Mouse (Mus musculus) heart, adult 2 months (tissue): ENCODE measurements around the gene Gm6526.

Experiments used
- CTCF ChIP-seq: fragments of 200-600 bp; IDR thresholded peaks from 2 replicates; pipeline ENCODE4 v1.8.1; 2022; ENCODE audit warnings: antibody characterized with exemption, mild to moderate bottlenecking, moderate library complexity
- POLR2A ChIP-seq: fragments of 200-500 bp; IDR thresholded peaks from 2 replicates; pipeline ENCODE4 v1.6.1; 2011; ENCODE audit warnings: mild to moderate bottlenecking, low read depth, low read length, control low read depth; ENCODE audit not compliant: insufficient read depth

DNA sequence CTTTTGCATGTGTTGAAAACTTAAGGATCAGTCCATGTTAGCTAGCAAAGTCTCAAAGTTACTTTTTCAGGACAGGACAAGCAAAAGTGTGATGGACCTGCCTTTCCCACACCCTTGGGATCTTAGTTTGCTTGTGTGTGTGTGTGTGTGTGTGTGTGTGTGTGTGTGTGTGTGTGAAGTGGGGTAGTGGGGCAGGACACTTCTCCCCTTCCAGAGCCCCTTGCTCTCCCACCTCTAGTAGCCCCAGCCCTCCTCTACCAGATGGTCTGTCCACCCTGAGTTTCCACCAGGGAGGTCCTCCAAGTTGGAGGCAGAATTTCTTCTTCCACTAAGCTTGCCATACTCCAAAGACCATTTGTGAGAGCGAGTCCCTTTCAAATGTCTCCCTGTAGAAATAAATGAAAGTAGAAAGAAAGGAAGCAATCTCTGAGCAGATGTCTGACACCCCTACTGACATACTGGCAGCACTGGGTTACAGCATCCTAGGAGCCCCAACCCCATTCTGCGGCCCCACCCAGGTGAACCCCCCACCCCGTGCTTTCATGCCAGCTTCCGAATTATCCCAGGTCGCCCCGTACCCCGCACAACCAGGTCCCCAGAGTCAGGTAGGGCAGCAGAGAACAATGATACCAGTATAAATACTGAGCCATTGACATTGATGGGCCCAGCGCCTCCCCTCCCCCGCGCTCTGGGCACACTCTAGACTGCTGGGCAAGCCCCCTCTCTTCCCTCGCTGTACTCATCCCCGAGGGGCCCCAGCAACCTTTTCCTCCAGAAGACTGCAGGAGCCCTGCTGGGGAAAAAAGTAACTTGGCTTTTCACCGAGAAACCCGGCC lies 48.6 kb downstream of the Gm6526 start:
- TF ChIP-seq CTCF (no peak), POLR2A (no peak)
